Mouse (Mus musculus): Measurements from ENCODE around the gene Cnr2.

GRCm38 (mm10) chr4:135911531-135911930 is 16.3 kb downstream of the Cnr2 start:
- no peak for TF ChIP-seq CTCF (IDR thresholded peaks at IDR 0.05; ENCODE audit: low read depth, low read length)
- TF ChIP-seq POLR2A (IDR thresholded peaks at IDR 0.05; ENCODE audit: insufficient read depth, low read length): no peak
